Comparison of ENCODE assay signal across 24 mouse cellular contexts in genomic region chr16:11104905-11105304, GRCm38 (mm10).
"Had no signal": no experiment of that assay in that cellular context is flagged by ENCODE, and none has a peak within 500 bp of the region (broad histone marks: within the 10 kb centered on the region; RNA-seq: fewer than 3 reads in every experiment).

No protein-coding gene starts in this region.

- H3K4me1 ChIP-seq: heart, embryonic 13.5 days; heart, embryonic 15.5 days; hindbrain, embryonic 13.5 days; hindbrain, embryonic 15.5 days; kidney, embryonic 15.5 days; limb, embryonic 10.5 days; limb, embryonic 12.5 days had no signal

- H3K27me3 ChIP-seq: heart, embryonic 13.5 days; heart, embryonic 15.5 days; hindbrain, embryonic 13.5 days; hindbrain, embryonic 15.5 days; kidney, embryonic 15.5 days; limb, embryonic 12.5 days had no signal

- H3K4me3 ChIP-seq: heart, adult 2 months; heart, embryonic 13.5 days; heart, embryonic 15.5 days; hindbrain, embryonic 13.5 days; hindbrain, embryonic 15.5 days; kidney, embryonic 15.5 days; left cerebral cortex, adult 2 months; limb, embryonic 10.5 days; limb, embryonic 12.5 days had no signal

- H3K27ac ChIP-seq: heart, adult 2 months; heart, embryonic 13.5 days; heart, embryonic 15.5 days; hindbrain, embryonic 13.5 days; hindbrain, embryonic 15.5 days; hindbrain, postnatal 0 days; kidney, embryonic 15.5 days; kidney, postnatal 0 days; left cerebral cortex, adult 2 months; limb, embryonic 10.5 days; limb, embryonic 12.5 days had no signal

- ATAC-seq: hindbrain, postnatal 0 days; intestine, embryonic 16.5 days had no signal

- DNase-seq: gastrocnemius, postnatal 14 days; gastrocnemius, postnatal 36 days; heart, adult 11 months; heart, adult 2 months; heart, postnatal 14 days; heart, postnatal 36 days; kidney, adult 11 months; kidney, adult 2 months; kidney, adult 9 months; kidney, postnatal 14 days; kidney, postnatal 36 days; layer of hippocampus, adult 9-11 months; liver had no signal
